Mouse (Mus musculus): Measurements from ENCODE around the gene Drc1. TPM values are rescaled to one million over a fixed set of nuclear protein-coding genes. Genes with fewer than 3 reads are reported as not detected.

Drc1 gene
- polyA plus RNA-seq, 1 experiment from 2014 or later = 1.8 TPM

GRCm38 (mm10) chr5:30343886-30344285, 62.7 kb downstream of the Drc1 start:
- H3K36me3 ChIP-seq (ENCODE audit: control insufficient read depth, insufficient read depth, low read length) = no peaks in the 10 kb centered on the region
- H3K27ac ChIP-seq (ENCODE audit: low read length) = no peak overlapping the region
- ATAC-seq = no peak
- H3K4me1 ChIP-seq (ENCODE audit: control insufficient read depth, insufficient read depth, low read length) = peaks cover 5% of the 10 kb centered on the region; the same call in 1 of the 2 replicates
- no peaks in the 10 kb centered on the region for H3K9me3 ChIP-seq (ENCODE audit: control insufficient read depth, low read length)
- H3K4me3 ChIP-seq (ENCODE audit: low read length) = no peak overlapping the region
- H3K9ac ChIP-seq (ENCODE audit: low read depth, low read length) = no peak overlapping the region
- H3K4me2 ChIP-seq (ENCODE audit: low read depth, low read length) = no peak overlapping the region
- H3K27me3 ChIP-seq (replicated peaks; ENCODE audit: control insufficient read depth, insufficient read depth, low read length) = no peaks in the 10 kb centered on the region; the same call in 1 of the 2 replicates
- 49% methylated on average over 5 of the region's 5 CpGs for WGBS

DNA sequence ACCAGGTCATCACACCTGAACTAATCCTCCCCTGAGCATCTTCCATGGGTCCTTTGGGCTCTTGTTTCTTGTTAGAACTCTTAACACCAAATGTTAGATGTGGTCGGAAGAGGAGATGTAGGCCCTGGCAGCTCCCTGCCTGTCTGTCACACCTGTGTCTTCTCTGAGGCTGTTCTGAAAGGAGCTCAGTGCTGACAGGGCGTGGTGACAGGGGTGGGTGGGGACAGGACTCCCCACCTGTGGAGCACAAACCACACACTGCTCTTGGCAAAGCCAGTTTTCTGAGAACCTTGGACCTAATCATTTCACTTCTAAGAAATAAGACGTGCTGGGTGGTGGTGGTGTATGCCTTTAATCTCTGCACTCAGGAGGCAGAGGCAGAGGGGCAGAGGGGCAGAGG, 72.4 kb downstream of the Drc1 start:
- WGBS = 48% methylated on average over 3 of the region's 3 CpGs
- ATAC-seq = peak; percentile 89

GRCm38 (mm10) chr5:30355114-30355513, 73.9 kb downstream of the Drc1 start:
- Histone ChIP-seq H3K27me3 (replicated peaks; ENCODE audit: control insufficient read depth, insufficient read depth, low read length) (no peaks in the 10 kb centered on the region), H3K4me1 (ENCODE audit: control insufficient read depth, insufficient read depth, low read length) (no peaks in the 10 kb centered on the region; the same call in 1 of the 2 replicates), H3K4me3 (ENCODE audit: low read length) (no peak overlapping the region), H3K9ac (ENCODE audit: low read depth, low read length) (no peak overlapping the region), H3K9me3 (ENCODE audit: control insufficient read depth, low read length) (no peaks in the 10 kb centered on the region), H3K4me2 (ENCODE audit: low read depth, low read length) (no peak overlapping the region), H3K36me3 (ENCODE audit: control insufficient read depth, insufficient read depth, low read length) (no peaks in the 10 kb centered on the region), H3K27ac (ENCODE audit: low read length) (no peak overlapping the region)
- 77% methylated on average over 7 of the region's 7 CpGs for whole genome bisulfite sequencing
- ATAC-seq = no peak

More for the DNA sequence above, 72.4 kb downstream of the Drc1 start:
- H3K27me3 ChIP-seq (replicated peaks; ENCODE audit: control insufficient read depth, insufficient read depth, low read length) = no peaks in the 10 kb centered on the region
- H3K9me3 ChIP-seq (ENCODE audit: control insufficient read depth, low read length) = no peaks in the 10 kb centered on the region
- H3K27ac ChIP-seq (ENCODE audit: low read length) = no peak overlapping the region
- no peak overlapping the region for H3K9ac ChIP-seq (ENCODE audit: low read depth, low read length)
- no peaks in the 10 kb centered on the region for H3K36me3 ChIP-seq (ENCODE audit: control insufficient read depth, insufficient read depth, low read length)
- no peak overlapping the region for H3K4me3 ChIP-seq (ENCODE audit: low read length)
- no peaks in the 10 kb centered on the region; the same call in 1 of the 2 replicates for H3K4me1 ChIP-seq (ENCODE audit: control insufficient read depth, insufficient read depth, low read length)
- H3K4me2 ChIP-seq (ENCODE audit: low read depth, low read length) = no peak overlapping the region

DNA sequence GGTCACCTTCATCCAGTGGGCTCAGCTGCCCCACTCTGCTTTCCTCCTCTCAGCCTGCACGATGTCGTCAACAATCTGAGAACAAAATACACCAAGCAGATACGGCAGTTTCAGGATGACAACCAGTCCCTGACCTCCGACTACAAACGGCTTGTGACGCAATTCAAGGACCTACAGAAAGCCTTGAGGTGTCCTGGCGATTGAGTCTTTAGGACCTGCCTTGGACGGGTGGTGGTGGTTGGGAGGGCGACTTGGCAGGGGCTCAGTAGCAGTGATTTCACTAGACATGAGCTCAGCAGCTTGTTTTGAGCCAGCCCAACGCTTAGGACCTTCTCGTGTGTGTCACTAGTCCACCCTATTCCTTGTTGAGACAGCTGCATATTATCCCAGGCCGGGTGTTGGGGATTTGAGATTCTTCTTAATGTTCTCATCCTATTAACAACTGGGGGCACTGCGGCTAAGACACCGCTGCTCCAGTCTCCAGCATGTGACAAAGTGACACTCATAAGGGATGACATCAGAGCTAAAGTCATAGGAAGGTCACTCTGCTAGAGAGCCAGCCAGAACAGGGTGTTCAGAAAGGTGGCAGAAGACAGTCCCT, 74.5 kb downstream of the Drc1 start:
- no peak for ATAC-seq
- H3K4me2 ChIP-seq (ENCODE audit: low read depth, low read length) = no peak overlapping the region
- H3K4me3 ChIP-seq (ENCODE audit: low read length) = no peak overlapping the region
- WGBS = 79% methylated on average over 14 of the region's 14 CpGs
- H3K4me1 ChIP-seq (ENCODE audit: control insufficient read depth, insufficient read depth, low read length) = no peaks in the 10 kb centered on the region; the same call in 1 of the 2 replicates
- H3K36me3 ChIP-seq (ENCODE audit: control insufficient read depth, insufficient read depth, low read length) = no peaks in the 10 kb centered on the region
- no peaks in the 10 kb centered on the region for H3K27me3 ChIP-seq (replicated peaks; ENCODE audit: control insufficient read depth, insufficient read depth, low read length)
- H3K9ac ChIP-seq (ENCODE audit: low read depth, low read length) = no peak overlapping the region
- H3K27ac ChIP-seq (ENCODE audit: low read length) = no peak overlapping the region
- no peaks in the 10 kb centered on the region for H3K9me3 ChIP-seq (ENCODE audit: control insufficient read depth, low read length)

DNA sequence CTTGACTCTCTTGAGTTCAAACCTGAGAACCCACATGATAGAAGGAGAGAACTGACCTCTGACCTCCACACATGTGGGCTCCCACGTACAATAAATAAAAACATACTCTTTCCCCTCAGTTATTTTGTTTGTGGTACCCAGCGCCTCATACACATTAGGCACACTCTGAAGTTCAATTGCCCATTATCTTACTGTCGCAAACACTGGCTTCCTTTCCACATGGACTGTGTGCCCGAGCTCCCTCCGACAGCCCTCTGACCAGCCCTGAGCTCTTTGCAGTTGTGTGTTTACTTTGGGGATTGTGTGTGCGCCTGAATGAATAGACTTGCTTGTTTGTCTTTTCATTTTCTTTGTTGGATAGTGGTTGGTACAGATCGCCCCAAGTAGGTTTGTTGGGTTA, 75.5 kb downstream of the Drc1 start:
- Histone ChIP-seq H3K27ac (ENCODE audit: low read length) (no peak overlapping the region), H3K9me3 (ENCODE audit: control insufficient read depth, low read length) (no peaks in the 10 kb centered on the region), H3K36me3 (ENCODE audit: control insufficient read depth, insufficient read depth, low read length) (no peaks in the 10 kb centered on the region), H3K4me1 (ENCODE audit: control insufficient read depth, insufficient read depth, low read length) (no peaks in the 10 kb centered on the region; the same call in 1 of the 2 replicates), H3K27me3 (replicated peaks; ENCODE audit: control insufficient read depth, insufficient read depth, low read length) (no peaks in the 10 kb centered on the region), H3K4me2 (ENCODE audit: low read depth, low read length) (no peak overlapping the region), H3K9ac (ENCODE audit: low read depth, low read length) (no peak overlapping the region), H3K4me3 (ENCODE audit: low read length) (no peak overlapping the region)
- 66% methylated on average over 7 of the region's 7 CpGs for WGBS
- no peak for ATAC-seq

- no peaks in the 10 kb centered on the region for H3K36me3 ChIP-seq (ENCODE audit: control insufficient read depth, insufficient read depth, low read length)
- H3K4me3 ChIP-seq (ENCODE audit: low read length) = no peak overlapping the region
- no peak for ATAC-seq
- no peak overlapping the region for H3K27ac ChIP-seq (ENCODE audit: low read length)
- H3K27me3 ChIP-seq (replicated peaks; ENCODE audit: control insufficient read depth, insufficient read depth, low read length) = no peaks in the 10 kb centered on the region
- WGBS = 75% methylated on average over 10 of the region's 10 CpGs
- no peak overlapping the region for H3K4me2 ChIP-seq (ENCODE audit: low read depth, low read length)
- H3K4me1 ChIP-seq (ENCODE audit: control insufficient read depth, insufficient read depth, low read length) = no peaks in the 10 kb centered on the region
- H3K9me3 ChIP-seq (ENCODE audit: control insufficient read depth, low read length) = no peaks in the 10 kb centered on the region
- H3K9ac ChIP-seq (ENCODE audit: low read depth, low read length) = no peak overlapping the region
Observed at GRCm38 (mm10) chr5:30358436-30359099, 77.4 kb downstream of the Drc1 start.

- Histone ChIP-seq H3K27me3 (replicated peaks; ENCODE audit: control insufficient read depth, insufficient read depth, low read length) (no peaks in the 10 kb centered on the region), H3K4me3 (ENCODE audit: low read length) (no peak overlapping the region), H3K4me1 (ENCODE audit: control insufficient read depth, insufficient read depth, low read length) (no peaks in the 10 kb centered on the region), H3K4me2 (ENCODE audit: low read depth, low read length) (no peak overlapping the region), H3K9ac (ENCODE audit: low read depth, low read length) (no peak overlapping the region), H3K27ac (ENCODE audit: low read length) (no peak overlapping the region), H3K36me3 (ENCODE audit: control insufficient read depth, insufficient read depth, low read length) (no peaks in the 10 kb centered on the region), H3K9me3 (ENCODE audit: control insufficient read depth, low read length) (no peaks in the 10 kb centered on the region)
- 79% methylated on average over 8 of the region's 8 CpGs for WGBS
- no peak for ATAC-seq
Observed at GRCm38 (mm10) chr5:30367405-30367804, 86.2 kb downstream of the Drc1 start.

DNA sequence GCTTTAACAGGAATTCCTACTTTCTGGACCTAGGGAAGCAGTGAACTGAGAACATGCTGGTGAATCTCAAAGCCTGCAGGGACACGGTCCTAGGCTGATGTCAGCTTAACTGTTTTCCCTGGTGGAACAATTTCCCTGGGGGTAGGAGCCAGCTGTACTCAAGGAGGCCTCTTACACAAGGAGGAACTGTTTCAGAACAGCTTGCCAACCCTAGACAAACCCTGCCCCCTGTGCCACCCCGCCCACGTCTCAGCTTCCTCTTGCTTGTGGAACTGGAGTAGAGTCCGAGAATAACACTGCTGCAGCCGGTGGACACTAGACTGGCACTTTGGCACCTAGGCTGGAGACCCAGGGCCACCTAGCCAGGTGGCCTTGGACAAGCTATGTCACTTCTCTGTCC, 88.2 kb downstream of the Drc1 start:
- ATAC-seq = no peak
- whole genome bisulfite sequencing = 69% methylated on average over 5 of the region's 5 CpGs
- Histone ChIP-seq H3K4me2 (ENCODE audit: low read depth, low read length) (no peak overlapping the region), H3K9me3 (ENCODE audit: control insufficient read depth, low read length) (no peaks in the 10 kb centered on the region), H3K27ac (ENCODE audit: low read length) (no peak overlapping the region), H3K27me3 (replicated peaks; ENCODE audit: control insufficient read depth, insufficient read depth, low read length) (no peaks in the 10 kb centered on the region), H3K36me3 (ENCODE audit: control insufficient read depth, insufficient read depth, low read length) (no peaks in the 10 kb centered on the region), H3K4me1 (ENCODE audit: control insufficient read depth, insufficient read depth, low read length) (no peaks in the 10 kb centered on the region), H3K9ac (ENCODE audit: low read depth, low read length) (no peak overlapping the region), H3K4me3 (ENCODE audit: low read length) (no peak overlapping the region)

DNA sequence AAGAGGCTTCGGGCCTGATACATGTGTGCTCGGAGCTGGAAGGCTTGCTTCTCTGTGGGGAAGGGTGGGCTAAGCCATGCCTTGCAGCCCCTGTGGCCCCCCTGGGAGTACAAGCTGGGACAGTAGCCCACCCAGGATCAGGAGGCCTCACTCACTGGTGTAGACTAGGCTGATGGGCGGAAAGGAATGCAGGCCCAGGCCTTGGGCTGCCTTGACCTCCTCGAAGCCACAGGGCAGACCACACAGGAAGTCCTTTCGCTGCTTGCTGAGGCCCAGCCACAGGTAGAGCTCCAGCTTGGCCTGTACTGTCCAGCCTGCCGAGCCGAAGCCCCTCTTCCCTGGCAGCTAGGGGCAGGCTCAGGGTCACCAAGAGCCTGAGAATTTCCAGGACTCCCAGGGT, 101.7 kb downstream of the Drc1 start:
- H3K9ac ChIP-seq (ENCODE audit: low read depth, low read length) = no peak overlapping the region
- whole genome bisulfite sequencing = 55% methylated on average over 7 of the region's 7 CpGs
- H3K36me3 ChIP-seq (ENCODE audit: control insufficient read depth, insufficient read depth, low read length) = no peaks in the 10 kb centered on the region
- H3K27me3 ChIP-seq (replicated peaks; ENCODE audit: control insufficient read depth, insufficient read depth, low read length) = no peaks in the 10 kb centered on the region
- H3K27ac ChIP-seq (ENCODE audit: low read length) = no peak overlapping the region
- no peaks in the 10 kb centered on the region for H3K9me3 ChIP-seq (ENCODE audit: control insufficient read depth, low read length)
- H3K4me1 ChIP-seq (ENCODE audit: control insufficient read depth, insufficient read depth, low read length) = no peaks in the 10 kb centered on the region
- no peak for ATAC-seq
- H3K4me3 ChIP-seq (ENCODE audit: low read length) = no peak overlapping the region
- no peak overlapping the region for H3K4me2 ChIP-seq (ENCODE audit: low read depth, low read length)

All from intestine, embryonic 16.5 days (tissue).